Mouse (Mus musculus) embryo, embryonic 10.5 days (tissue): ENCODE measurements at regions not wholly inside any gene's neighbourhood (a gene's known extent, or its start where the extent isn't known, plus 50 kb on each side); places are given as distances from the start of the nearest gene placed in this dataset.

Experiments used
- DNase-seq: peaks from one replicate; pipeline ENCODE4 v3.0.0-alpha.2; 2015; ENCODE audit warnings: low spot score

DNA sequence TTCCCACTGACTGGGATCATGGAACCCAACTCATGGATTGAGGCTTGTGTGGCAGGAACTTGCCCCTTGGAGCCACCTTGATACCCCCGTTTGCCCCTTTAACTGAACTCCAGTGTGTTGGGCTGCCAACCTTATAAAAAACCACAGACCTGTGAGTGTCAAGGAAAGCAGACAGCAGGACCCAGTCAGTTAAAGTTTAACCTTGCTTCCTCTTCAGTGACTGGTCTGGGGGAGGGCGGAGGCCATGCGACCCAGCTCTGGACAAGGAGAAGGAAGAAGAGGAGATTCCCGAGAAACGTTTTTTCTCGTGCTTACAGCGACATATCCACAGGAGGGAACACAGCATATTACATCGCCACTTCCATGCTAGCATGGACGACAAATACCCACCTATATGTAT lies 281.9 kb upstream of the Zfp64 start:
- DNase-seq: no peak

DNA sequence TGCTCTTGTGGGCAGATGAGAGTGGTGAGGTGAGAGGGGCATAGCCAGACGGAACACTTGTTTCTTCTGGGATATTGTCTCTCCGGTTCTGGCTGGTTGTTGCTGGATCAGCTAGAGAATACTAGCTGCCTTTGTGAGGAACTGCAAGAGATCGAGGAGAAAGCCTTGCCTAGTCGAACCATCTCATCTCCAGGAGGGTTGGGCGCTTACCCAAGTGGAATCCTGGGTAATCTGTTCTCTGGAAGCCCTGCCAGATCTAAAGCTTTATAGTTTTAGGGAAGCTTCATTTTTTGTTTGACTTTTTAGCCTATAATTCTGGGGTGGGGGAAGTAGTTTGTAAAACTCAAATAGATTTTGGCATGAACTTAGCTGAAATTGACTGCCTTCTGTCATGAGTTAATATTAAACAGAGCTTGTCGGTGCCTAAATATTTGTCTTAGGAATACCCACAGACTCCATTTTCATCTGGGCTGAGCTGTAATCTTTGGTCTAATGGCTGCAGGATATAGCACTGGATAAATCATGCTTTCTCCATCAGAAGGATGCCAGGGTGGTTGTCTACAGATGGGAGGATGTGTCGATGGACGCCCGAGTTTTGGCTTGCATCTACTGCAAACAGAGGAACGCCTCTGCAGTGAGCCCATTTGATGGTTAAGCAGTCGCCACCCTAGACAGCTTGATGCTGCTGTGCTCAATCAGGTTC lies 279.1 kb upstream of the Zfp64 start:
- no peak for DNase-seq

DNA sequence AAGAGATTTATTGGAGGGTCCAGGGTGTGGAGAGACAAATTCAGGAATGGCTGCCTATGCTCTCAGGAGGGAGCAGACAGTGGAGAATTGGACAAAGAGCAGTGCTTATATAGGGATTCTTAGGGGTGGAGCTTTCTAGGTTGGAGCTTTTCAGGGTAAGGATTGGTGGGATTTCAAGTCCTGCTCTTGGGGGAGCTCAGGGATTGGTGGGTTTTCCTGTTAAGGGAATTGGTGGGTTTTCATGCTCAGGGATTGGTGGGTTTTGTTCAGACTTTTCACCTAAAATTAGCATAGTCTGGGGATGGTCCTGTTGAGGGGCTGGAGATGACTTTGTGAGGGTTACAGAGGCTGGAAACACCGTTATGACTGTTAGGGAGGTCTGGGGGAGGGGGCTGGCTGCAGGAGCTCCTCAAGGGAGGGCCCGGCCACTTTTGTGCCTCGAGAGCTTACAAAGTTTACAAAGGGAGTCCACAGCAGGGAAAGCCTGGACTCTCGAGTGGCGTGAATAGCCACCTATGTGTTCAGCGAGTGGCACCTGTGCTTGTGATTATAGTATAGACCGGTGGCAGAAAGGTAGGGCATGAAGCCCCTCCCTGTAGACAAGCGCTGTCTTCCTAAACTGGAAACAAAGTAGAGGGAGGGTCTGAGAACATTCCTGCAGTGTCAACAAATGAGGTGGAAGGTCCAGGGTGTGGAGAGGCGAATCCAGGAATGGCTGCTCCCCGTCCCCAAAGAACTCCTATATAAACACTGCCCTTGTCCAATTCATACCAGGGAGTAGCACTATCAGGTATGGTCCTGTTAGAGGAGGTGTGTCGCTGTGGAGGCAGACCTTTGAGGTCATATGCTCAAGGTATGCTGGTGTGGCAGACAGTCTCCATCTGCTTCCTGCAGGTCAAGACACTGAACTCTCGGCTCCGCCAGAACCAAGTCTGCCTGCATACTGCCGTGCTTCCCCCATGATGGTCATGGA lies 278.1 kb upstream of the Zfp64 start:
- no peak for DNase-seq

DNA sequence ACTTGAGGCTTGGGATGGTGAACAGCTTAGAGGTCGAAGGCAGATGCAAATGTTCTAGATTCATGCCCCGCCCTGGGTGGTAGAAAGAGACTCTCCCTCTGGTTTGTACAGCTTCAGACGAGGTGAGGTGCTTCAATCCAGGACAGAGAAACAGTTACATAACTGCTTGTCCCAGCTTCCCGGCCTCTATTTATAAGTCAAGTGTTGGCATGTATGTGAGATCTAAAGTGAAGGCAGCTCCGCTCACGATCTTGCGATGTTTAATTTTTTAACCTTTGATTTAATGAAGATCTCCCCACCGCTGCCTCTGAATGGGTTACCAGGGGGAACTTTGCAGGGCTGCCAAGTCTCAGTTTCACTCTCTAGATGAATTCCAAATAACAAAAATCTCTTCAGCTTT lies 266.9 kb upstream of the Zfp64 start:
- DNase-seq: no peak

DNA sequence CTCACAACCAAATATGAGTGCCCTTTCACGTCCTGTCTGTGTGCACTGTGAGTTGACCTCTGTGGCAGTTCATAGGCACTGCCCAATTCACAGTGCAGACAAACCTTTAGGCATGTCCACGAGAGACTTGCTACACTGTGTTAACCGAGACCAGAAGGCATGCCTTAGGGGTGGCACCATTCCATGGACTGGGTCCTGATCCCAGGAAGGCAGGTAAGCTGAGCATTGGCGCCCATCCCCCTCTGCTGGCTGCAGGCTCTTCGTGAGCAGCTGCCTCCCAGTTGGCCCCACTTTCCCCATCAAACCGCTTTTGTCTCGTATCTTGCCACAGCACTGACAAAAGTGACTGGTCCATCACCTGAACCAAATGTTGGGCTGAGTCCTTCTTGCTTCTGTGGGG lies 265.8 kb upstream of the Zfp64 start:
- no peak for DNase-seq

DNA sequence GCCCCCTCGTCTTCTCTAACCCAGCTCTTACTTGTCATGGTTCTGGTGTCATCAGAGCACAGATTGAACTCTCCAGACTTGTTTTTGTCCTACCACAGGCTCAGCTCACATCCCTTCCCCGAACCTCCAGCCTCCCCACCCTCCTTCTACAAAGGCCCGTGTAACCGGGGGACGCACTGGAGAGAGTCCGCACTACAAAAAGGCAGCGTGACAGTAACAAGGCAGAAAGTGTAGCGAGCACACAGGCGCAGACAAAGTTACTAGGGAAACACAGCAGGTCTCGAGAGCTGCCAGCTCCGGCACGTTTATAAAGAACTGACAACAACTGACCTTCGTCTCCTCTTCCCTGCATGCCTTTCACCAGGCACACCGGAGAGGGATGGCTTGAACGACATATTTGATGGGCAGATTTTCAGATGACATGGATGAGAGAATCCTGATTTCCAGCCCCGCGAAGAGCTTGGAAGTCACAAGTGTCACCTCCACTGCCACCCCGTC lies 260.2 kb upstream of the Zfp64 start:
- peak; percentile 12 for DNase-seq

DNA sequence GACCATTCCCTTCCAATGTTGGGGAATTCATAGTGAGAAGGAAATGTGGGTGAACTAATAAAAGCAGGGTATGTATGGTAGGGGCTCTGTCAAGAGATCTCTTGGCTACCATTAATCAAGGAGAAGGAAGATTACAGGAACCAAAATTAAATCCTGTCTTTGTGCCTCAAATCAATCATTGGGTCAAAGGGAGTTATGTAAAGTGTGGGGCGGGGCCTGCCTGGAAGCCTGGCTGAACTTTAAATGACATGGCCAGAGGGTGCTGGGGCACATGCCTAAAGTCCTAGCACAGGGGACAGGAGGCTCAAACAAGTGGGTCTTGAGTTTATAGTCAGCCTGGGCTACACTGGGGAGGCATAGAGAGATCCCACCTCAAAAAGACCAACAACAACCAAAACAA lies 259.0 kb upstream of the Zfp64 start:
- no peak for DNase-seq

DNA sequence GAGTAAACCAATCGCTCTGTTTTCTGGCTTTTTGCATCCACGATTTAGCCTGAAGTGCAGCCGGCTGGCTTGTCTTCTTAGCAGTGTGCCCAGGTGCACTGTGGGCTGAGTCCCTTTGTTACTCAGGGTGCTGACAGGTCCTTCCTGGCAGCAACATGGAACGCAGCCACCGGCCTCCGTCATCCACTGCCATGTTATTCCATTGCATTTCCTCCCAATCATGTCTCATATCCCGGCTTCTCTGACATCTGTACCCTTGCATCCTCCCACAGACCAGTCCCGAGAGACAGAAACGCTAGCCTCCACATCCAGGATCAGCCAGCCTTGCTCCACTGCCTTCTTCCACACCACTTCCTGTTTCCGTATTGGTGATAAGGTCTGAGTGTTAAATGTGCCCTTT lies 257.9 kb upstream of the Zfp64 start:
- peak; percentile 37 for DNase-seq

DNA sequence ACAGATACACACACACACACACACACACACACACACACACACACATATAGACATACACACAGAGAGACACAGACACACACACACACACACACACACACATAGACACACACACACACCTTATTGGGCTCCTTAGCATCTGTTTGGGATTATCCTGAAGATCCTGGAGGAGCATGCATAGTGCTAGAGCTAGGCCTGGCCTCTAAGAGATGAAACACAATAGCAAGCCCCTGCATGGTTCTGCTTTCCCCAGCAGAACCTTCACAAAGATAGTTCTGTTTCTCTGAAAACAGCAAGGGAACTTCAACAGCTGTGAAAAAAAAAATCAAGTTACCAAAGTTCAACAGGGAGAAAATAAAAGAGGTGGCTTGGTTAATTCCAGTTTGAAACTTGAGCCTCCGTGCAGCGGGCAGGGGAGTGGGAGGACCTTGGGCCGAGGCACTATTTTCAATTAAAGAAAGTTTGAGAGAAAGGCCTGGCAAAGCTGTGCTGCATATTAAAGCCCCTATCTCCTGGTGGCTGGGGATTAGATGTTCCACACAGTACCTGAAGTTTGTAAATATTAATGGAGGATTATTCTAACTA lies 257.4 kb upstream of the Zfp64 start:
- DNase-seq: peak; percentile 57

DNA sequence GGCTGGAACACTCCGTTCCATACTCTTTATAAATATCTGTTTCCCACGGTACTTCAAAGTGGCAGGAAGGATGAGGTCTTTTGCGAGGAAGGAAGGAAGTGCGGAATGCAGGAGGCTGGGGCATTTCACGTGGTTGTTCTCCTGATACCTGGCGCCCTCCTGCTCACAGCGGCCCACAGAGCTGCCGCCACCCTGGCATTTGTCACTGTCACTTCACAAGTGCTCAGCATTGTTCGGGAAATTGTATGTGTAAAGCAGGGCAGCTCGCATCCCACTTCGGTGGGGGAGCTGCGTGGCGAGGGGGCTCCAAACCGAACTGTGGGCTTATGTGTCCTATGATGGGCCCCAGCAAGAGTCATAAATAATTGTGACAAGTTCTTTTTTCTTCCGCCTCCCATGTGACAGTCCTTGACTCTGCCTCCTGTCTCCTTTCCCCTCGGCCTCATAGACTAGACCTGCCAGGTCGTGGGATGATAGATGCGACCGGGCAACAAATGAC lies 248.9 kb upstream of the Zfp64 start:
- peak; percentile 47 for DNase-seq

DNA sequence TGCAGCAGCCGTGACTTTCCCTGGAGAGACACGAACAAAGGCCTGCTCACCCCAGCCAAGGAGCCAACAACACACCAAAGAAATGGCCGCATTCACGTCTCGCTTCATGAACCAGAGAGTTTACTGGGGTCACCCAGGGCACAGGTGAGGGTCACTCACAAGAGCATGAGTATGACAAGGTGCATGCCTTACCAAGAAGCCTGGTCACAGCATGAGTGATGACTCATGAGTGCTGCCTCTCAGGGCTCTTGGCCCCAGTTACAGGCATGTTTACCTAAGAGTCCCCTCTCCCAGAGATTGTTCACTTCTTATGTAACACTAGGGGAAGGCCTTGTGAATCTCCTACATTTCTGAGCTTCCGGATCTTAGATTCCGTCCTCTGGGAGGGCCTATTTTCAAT lies 236.6 kb upstream of the Zfp64 start:
- DNase-seq: no peak

DNA sequence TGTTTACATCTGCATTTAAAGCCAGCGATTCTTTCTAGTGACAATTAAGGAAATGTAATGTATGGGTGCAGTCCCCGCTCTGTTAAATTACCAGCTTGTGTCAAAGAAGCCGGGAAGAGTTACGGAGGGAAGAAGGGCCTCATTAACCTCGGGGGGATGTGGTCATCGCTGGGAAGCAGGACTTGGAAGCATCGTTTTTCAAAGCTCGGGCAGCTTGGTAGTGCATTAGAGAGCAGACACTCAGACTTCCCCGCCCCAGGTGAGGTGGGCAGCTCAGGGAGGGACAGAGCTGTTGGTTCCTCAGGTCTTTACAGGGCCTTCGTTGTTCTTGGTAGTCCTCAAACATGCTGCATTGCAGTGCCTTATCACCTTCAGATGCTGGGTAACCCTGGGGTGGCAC lies 236.1 kb upstream of the Zfp64 start:
- peak; percentile 23 for DNase-seq

DNA sequence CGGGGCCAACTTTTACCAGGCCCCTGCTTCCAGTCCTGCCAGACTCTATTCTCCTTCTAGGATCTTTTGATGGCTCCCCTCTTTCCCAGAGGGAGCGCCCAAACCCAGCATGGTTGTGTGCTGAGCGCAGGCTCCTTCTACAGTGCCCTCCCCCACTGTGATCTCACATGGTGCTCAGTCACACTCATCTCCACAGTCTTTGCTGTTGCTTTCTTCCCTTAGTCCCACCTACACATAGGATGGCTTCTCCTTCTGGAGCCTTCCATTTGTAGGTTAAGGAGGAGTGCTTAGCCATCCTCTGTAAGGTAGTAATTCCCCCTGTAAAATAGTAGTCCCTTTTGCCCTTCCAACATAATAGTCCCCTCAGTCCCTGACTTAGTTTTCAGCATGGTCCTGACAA lies 222.2 kb upstream of the Zfp64 start:
- DNase-seq: no peak

DNA sequence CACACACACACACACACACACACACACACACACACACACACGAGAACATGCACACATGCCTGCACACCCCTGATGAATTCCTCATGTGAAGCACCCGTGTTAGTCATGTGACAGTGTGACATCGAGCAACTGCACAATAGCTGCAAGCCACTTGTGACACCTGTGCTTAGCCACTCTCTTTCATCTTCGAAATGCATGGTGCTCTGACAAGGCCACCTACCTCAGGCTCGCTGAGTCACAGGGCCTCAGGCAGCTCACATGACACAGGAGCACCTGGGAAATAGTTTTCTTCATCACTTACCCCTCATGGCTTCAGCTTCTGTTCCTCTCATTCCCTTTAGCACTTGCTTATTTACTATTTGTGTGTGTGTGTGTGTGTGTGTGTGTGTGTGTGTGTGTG lies 213.4 kb upstream of the Zfp64 start:
- DNase-seq: no peak

DNA sequence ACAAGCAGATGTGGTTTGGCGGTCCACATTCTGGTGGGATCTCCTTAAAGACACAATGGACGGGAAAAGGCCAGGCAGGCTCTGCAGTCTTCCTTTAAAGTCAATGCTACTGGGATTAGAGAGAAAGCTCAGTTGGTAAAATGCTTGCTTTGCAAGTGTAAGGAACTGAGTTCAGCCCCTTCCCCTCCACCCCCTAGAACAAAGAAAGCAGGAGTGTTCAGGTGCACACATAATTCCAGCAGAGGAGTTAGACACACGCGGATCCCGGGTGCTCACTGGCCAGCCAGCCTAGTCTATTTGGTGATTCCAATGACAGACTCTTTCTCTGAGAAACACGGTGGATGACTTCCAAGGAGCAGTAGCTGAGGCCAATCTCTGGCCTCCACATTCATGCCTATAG lies 213.0 kb upstream of the Zfp64 start:
- DNase-seq: no peak

DNA sequence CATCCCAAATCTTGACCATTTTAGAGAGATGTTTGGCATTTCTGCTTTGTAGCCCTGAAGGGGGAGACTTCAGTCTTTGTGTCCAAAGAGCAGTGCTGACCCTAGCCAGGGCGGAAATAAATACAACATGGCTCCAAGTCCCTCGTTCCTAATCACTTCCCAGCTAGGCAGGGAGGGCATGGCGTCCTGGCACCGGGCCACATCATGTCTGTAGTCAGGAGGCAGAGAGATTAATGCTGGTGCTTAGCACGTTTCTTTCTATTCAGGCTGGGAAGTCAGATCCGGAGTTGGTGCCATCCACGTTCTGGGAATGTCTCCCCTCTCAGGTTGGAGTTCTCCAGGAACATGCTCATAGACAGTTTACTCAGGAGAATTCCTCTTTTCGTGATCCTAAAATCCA lies 206.3 kb upstream of the Zfp64 start:
- DNase-seq: no peak

DNA sequence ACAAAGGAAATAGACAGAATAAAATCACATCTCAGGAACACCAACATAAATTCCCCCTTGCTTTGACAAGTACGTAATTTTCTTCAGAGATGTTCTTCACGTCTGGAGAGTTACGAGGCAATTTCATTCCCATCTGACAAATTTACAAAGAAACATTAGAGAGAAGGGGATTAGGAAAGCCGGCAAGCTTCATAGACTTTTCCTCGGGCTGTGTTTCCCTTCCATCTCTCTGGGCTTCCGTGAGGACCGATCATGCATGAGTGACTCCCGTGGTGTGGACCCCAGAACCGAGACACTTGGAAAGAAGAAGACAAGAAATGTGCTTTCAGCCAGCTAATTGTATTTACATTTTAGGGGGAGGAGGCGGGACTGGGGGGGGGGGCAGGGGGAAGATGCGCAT lies 203.4 kb upstream of the Zfp64 start:
- DNase-seq: no peak

DNA sequence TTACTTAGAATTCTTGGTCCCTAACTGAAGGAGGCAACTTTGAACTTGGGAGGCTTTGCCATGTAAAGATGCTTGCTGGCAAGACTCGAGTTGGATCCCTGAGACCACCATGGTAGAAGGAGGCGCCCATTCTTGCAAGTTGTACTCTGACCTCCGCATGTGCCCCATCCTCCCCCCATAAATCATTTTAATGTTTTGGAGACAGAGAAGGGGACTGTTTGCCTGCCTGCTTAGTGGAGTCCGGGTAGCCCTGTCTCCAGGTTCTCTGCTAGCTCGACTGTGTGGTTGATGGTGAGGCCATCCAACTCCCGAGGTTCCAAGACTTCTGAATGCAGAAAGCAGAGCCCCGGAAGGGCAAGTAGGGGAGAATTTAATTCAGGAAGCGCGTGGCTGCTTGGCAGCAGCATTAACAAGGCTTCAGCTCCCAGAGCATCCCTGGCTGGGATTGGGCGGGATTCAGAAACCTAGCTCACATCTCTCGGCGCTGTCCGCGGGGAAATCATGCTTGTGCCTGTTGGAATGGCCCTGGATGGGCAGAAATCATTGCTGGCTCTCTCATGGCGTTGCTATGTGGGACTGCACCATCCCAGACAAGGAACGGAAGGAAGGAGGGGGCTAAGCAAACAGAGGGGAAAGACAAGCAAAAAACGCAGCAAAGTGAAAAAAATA lies 202.8 kb upstream of the Zfp64 start:
- DNase-seq: peak; percentile 54

DNA sequence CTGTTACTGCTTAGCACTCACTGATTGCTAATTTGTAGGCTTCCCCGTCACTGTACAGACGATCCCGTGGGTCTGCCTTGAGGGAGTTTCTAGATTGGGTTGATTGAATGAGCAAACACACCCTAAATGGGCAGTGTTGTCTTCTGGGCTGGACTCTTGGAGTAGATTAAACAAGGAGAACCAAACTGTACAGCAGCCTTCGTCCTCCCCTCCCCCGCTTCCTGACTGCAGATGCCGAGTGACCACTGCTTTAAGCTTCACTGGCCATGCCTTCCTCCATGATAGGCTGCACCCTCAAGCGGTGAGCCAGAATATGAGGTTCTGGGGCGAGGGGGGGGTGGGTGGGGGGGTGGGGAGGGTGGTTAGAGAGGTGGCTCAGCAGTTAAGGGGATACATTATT lies 201.5 kb upstream of the Zfp64 start:
- DNase-seq: peak; percentile 32

DNA sequence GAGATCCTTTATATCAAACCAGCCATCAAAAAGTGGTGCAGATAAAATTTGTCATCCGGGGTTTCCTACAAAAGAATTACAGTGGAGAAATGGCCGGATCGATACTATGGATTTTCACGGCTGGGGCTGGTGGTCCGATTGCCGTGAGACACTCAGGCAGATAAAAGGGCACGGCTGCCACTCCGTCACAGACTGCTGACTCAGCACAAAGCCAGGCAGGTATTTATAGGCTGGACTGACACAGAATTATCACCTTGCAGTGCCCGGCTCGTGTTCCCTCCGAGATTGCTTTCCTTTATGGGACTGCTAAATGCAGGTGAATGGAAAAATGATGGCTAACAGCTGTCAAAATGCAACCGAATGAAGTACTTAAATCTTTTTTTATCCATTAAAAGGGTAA lies 199.5 kb upstream of the Zfp64 start:
- no peak for DNase-seq

DNA sequence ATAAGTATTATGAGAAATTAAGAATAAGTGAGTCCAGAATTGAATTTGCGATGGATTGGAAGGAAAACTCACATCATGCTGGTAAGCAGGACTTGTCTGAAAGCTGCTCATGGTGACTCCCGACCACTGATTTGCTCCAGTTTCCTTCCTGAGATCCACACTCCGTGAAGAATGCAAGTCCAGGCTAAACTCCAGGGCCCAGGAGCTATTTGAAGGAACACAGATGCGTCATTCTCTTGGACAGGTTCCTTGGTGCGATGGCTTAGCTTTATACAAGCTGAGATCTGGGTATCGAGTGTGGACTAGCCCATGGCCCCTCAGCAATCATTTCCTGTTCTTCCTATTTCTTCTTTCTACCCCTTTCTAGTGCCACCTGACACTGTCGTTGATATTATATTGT lies 192.3 kb upstream of the Zfp64 start:
- DNase-seq: no peak

DNA sequence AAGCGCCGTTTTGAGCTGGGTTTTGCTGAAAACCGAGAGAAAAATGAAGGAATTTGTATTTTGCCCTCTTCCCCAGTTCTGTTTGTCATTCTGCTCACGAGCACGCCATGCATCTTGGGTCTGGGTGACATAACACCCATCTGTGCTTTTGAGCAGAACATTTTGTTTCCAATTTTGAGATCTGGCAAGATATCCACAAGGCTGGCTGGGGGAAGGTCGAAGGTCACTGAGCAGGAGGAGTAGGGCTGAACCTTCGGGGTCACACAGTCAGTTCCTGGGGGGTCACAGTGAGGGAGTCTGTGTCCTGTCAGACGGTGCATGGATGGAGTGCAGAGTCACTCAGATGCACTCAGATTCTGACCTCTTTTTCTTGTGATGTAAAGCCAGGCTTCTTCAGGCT lies 186.8 kb upstream of the Zfp64 start:
- no peak for DNase-seq
